Mouse (Mus musculus) MEL (cell line): ENCODE results near the gene Med13l.

Experiments
- CHD1 ChIP-seq: IDR thresholded peaks from 2 replicates; pipeline ENCODE4 v1.6.1; 2012; ENCODE audit warnings: low read depth, mild to moderate bottlenecking, inconsistent platforms, low read length, improper control_type of control experiment
- CTCF ChIP-seq, 3 experiments: IDR thresholded peaks in 2 of 3; conservative IDR thresholded peaks in 1 of 3; 2 replicates each; pipeline ENCODE4 v1.5.1; 2011 to 2012; ENCODE audit warnings: low read length in 3 of 3, low read depth in 2 of 3, mild to moderate bottlenecking in 2 of 3, improper control_type of control experiment in 1 of 3, inconsistent platforms in 1 of 3, mixed read lengths in 1 of 3, moderate library complexity in 1 of 3; ENCODE audit not compliant: control insufficient read depth in 1 of 3, insufficient read depth in 1 of 3, poor library complexity in 1 of 3, severe bottlenecking in 1 of 3
- EP300 ChIP-seq, 2 experiments: IDR thresholded peaks; 2 replicates each; pipeline ENCODE4 v1.6.1; 2011; ENCODE audit warnings: improper control_type of control experiment in 2 of 2, low read length in 2 of 2, low read depth in 1 of 2, mild to moderate bottlenecking in 1 of 2
- HCFC1 ChIP-seq: IDR thresholded peaks from 2 replicates; pipeline ENCODE4 v1.6.1; 2012; ENCODE audit warnings: low read depth, mild to moderate bottlenecking, inconsistent platforms, low read length, improper control_type of control experiment, moderate library complexity
- MAFK ChIP-seq: IDR thresholded peaks from 2 replicates; pipeline ENCODE4 v1.6.1; 2011; ENCODE audit warnings: low read depth, mild to moderate bottlenecking, low read length, improper control_type of control experiment, borderline replicate concordance
- MAX ChIP-seq: IDR thresholded peaks from 2 replicates; pipeline ENCODE4 v1.6.1; 2011; ENCODE audit warnings: low read length, improper control_type of control experiment
- MXI1 ChIP-seq: IDR thresholded peaks from 2 replicates; pipeline ENCODE4 v1.6.1; 2011; ENCODE audit warnings: mild to moderate bottlenecking, low read depth, low read length, improper control_type of control experiment
- NELFE ChIP-seq: IDR thresholded peaks from 2 replicates; pipeline ENCODE4 v1.6.1; 2011; ENCODE audit warnings: low read depth, low read length, improper control_type of control experiment
- POLR2A ChIP-seq, 2 experiments: IDR thresholded peaks; 2 replicates each; pipeline ENCODE4 v1.6.1; 2011 to 2012; ENCODE audit warnings: low read length in 2 of 2, mild to moderate bottlenecking in 2 of 2, control low read depth in 1 of 2, improper control_type of control experiment in 1 of 2, low read depth in 1 of 2, moderate library complexity in 1 of 2; ENCODE audit not compliant: control insufficient read depth in 1 of 2, insufficient read depth in 1 of 2, poor library complexity in 1 of 2
- ZNF384 ChIP-seq: IDR thresholded peaks from 2 replicates; pipeline ENCODE4 v1.6.1; 2012; ENCODE audit warnings: low read depth, mild to moderate bottlenecking, inconsistent platforms, low read length, improper control_type of control experiment

- TF ChIP-seq EP300 (IDR thresholded peaks at IDR 0.05; ENCODE audit: low read depth in 1 of 2, low read length in 2 of 2) (no peak), POLR2A (IDR thresholded peaks at IDR 0.05; ENCODE audit: control insufficient read depth in 1 of 2, insufficient read depth in 1 of 2, low read depth in 1 of 2, low read length in 2 of 2, poor library complexity in 1 of 2) (no peak), CTCF (IDR thresholded peaks at IDR 0.05 in 2 of 3, conservative IDR thresholded peaks at IDR 0.05 in 1 of 3; ENCODE audit: control insufficient read depth in 1 of 3, insufficient read depth in 1 of 3, low read depth in 2 of 3, low read length in 3 of 3, poor library complexity in 1 of 3, severe bottlenecking in 1 of 3) (no peak), MXI1 (no peak), HCFC1 (no peak), NELFE (no peak), CHD1 (no peak), MAFK (no peak), MAX (no peak), ZNF384 (no peak)
Observed at GRCm38 (mm10) chr5:118706009-118706408, 145.5 kb downstream of the Med13l start.
